Mouse (Mus musculus): ENCODE measurements around the gene Gm20747. TPM values are rescaled to one million over a fixed set of nuclear protein-coding genes. Genes with fewer than 3 reads are reported as not detected.
"Not testable (repeated sequence)": the region's sequence is repeated elsewhere in the genome, so short reads cannot be mapped to it uniquely, and the experiment has no call there.

The Gm20747 gene
- polyA plus RNA-seq (2016; fragmentation: Nextera tagmentation; extraction: Ambion mirVana) = not detected in 2 replicates

GRCm38 (mm10) chrY:53418191-53418590 is at the start of gene Gm20747:
TSS of gene Gm20747 (minus strand) at chrY:53418291.
- H3K27ac ChIP-seq; DNase-seq (ENCODE audit: low spot score); H3K9me3 ChIP-seq; H3K36me3 ChIP-seq; H3K4me1 ChIP-seq (replicated peaks); H3K4me3 ChIP-seq; H3K27me3 ChIP-seq (ENCODE audit: insufficient read depth, poor library complexity, severe bottlenecking): not testable (repeated sequence)
- no CpG with 5 or more reads among the region's 3 CpGs for WGBS

Measured in hindbrain, embryonic 10.5 days (tissue).